Mouse (Mus musculus): ENCODE measurements around the gene Ank3. TPM values are rescaled to one million over a fixed set of nuclear protein-coding genes. Genes with fewer than 3 reads are reported as not detected.

The Ank3 gene
- polyA plus RNA-seq, 1 experiment from 2014 or later: 102 TPM

GRCm38 (mm10) chr10:69611314-69611713 lies 212.7 kb downstream of the Ank3 start:
- Histone ChIP-seq H3K4me1 (replicated peaks) (peaks cover 19% of the 10 kb centered on the region), H3K9me3 (no peaks in the 10 kb centered on the region), H3K27ac (no peak overlapping the region), H3K36me3 (0 out of 2 replicates have a peak, but pooled peaks cover 4% of the 10 kb centered on the region), H3K9ac (replicated peaks) (no peak overlapping the region), H3K27me3 (no peaks in the 10 kb centered on the region), H3K4me3 (replicated peaks) (no peak overlapping the region), H3K4me2 (replicated peaks) (no peak overlapping the region)
- WGBS: 89% methylated on average over 3 of the region's 3 CpGs
- no peak for ATAC-seq

GRCm38 (mm10) chr10:69611839-69612340 lies 213.3 kb downstream of the Ank3 start:
- Histone ChIP-seq H3K9me3 (no peaks in the 10 kb centered on the region), H3K36me3 (0 out of 2 replicates have a peak, but pooled peaks cover 4% of the 10 kb centered on the region), H3K4me2 (replicated peaks) (no peak overlapping the region), H3K27me3 (no peaks in the 10 kb centered on the region), H3K27ac (no peak overlapping the region), H3K4me3 (replicated peaks) (no peak overlapping the region), H3K9ac (replicated peaks) (0 out of 2 replicates have a peak overlapping the region, but pooled peaks have one; percentile 36), H3K4me1 (replicated peaks) (peaks cover 14% of the 10 kb centered on the region)
- peak; percentile 62 for ATAC-seq
- WGBS: 86% methylated on average over 5 of the region's 5 CpGs

GRCm38 (mm10) chr10:69616953-69617352 lies 218.4 kb downstream of the Ank3 start:
- H3K27me3 ChIP-seq: no peaks in the 10 kb centered on the region
- H3K36me3 ChIP-seq: no peaks in the 10 kb centered on the region
- H3K9ac ChIP-seq (replicated peaks): no peak overlapping the region
- peaks cover under 1% of the 10 kb centered on the region; the same call in 1 of the 2 replicates for H3K4me1 ChIP-seq (replicated peaks)
- H3K9me3 ChIP-seq: no peaks in the 10 kb centered on the region
- no peak for ATAC-seq
- 92% methylated on average over 3 of the region's 3 CpGs for WGBS
- H3K27ac ChIP-seq: no peak overlapping the region
- no peak overlapping the region for H3K4me3 ChIP-seq (replicated peaks)
- H3K4me2 ChIP-seq (replicated peaks): no peak overlapping the region

- Histone ChIP-seq H3K9me3 (no peaks in the 10 kb centered on the region), H3K4me2 (replicated peaks) (no peak overlapping the region), H3K4me3 (replicated peaks) (no peak overlapping the region), H3K36me3 (no peaks in the 10 kb centered on the region), H3K9ac (replicated peaks) (no peak overlapping the region), H3K4me1 (replicated peaks) (no peaks in the 10 kb centered on the region), H3K27ac (no peak overlapping the region), H3K27me3 (no peaks in the 10 kb centered on the region)
- 90% methylated on average over 16 of the region's 16 CpGs for WGBS
- no peak for ATAC-seq
Observed at GRCm38 (mm10) chr10:69617537-69618112, 219.1 kb downstream of the Ank3 start.

- no peaks in the 10 kb centered on the region for H3K4me1 ChIP-seq (replicated peaks)
- no peaks in the 10 kb centered on the region for H3K9me3 ChIP-seq
- H3K9ac ChIP-seq (replicated peaks): no peak overlapping the region
- WGBS: 82% methylated on average over 7 of the region's 7 CpGs
- ATAC-seq: no peak
- H3K27ac ChIP-seq: no peak overlapping the region
- H3K27me3 ChIP-seq: no peaks in the 10 kb centered on the region
- no peak overlapping the region for H3K4me3 ChIP-seq (replicated peaks)
- no peaks in the 10 kb centered on the region for H3K36me3 ChIP-seq
- no peak overlapping the region for H3K4me2 ChIP-seq (replicated peaks)
Observed at GRCm38 (mm10) chr10:69620692-69621382, 222.3 kb downstream of the Ank3 start.

GRCm38 (mm10) chr10:69627767-69628166 lies 229.2 kb downstream of the Ank3 start:
- no peak for ATAC-seq
- H3K36me3 ChIP-seq: no peaks in the 10 kb centered on the region
- H3K9ac ChIP-seq (replicated peaks): no peak overlapping the region
- no peaks in the 10 kb centered on the region for H3K9me3 ChIP-seq
- 91% methylated on average over 3 of the region's 3 CpGs for WGBS
- no peak overlapping the region for H3K4me3 ChIP-seq (replicated peaks)
- H3K27ac ChIP-seq: no peak overlapping the region
- no peak overlapping the region for H3K4me2 ChIP-seq (replicated peaks)
- H3K27me3 ChIP-seq: no peaks in the 10 kb centered on the region
- peaks cover 22% of the 10 kb centered on the region for H3K4me1 ChIP-seq (replicated peaks)

- Histone ChIP-seq H3K4me2 (replicated peaks) (no peak overlapping the region), H3K27me3 (no peaks in the 10 kb centered on the region), H3K4me3 (replicated peaks) (no peak overlapping the region), H3K36me3 (no peaks in the 10 kb centered on the region), H3K4me1 (replicated peaks) (peaks cover 22% of the 10 kb centered on the region), H3K9me3 (no peaks in the 10 kb centered on the region), H3K27ac (no peak overlapping the region), H3K9ac (replicated peaks) (no peak overlapping the region)
- ATAC-seq: no peak
- 66% methylated on average over 6 of the region's 6 CpGs for WGBS
Observed at GRCm38 (mm10) chr10:69628743-69629142, 230.2 kb downstream of the Ank3 start.

GRCm38 (mm10) chr10:69630802-69631388 lies 232.3 kb downstream of the Ank3 start:
- Histone ChIP-seq H3K4me2 (replicated peaks) (no peak overlapping the region), H3K4me1 (replicated peaks) (peaks cover 43% of the 10 kb centered on the region), H3K27ac (0 out of 2 replicates have a peak overlapping the region, but pooled peaks have one; percentile 0), H3K9ac (replicated peaks) (no peak overlapping the region), H3K36me3 (no peaks in the 10 kb centered on the region), H3K4me3 (replicated peaks) (no peak overlapping the region), H3K27me3 (no peaks in the 10 kb centered on the region), H3K9me3 (no peaks in the 10 kb centered on the region)
- no peak for ATAC-seq
- 47% methylated on average over 7 of the region's 7 CpGs for WGBS

GRCm38 (mm10) chr10:69632885-69633284 lies 234.3 kb downstream of the Ank3 start:
- H3K27ac ChIP-seq: no peak overlapping the region
- H3K9me3 ChIP-seq: no peaks in the 10 kb centered on the region
- H3K27me3 ChIP-seq: no peaks in the 10 kb centered on the region
- H3K4me3 ChIP-seq (replicated peaks): no peak overlapping the region
- H3K4me1 ChIP-seq (replicated peaks): peaks cover 62% of the 10 kb centered on the region
- H3K9ac ChIP-seq (replicated peaks): no peak overlapping the region
- ATAC-seq: no peak
- no peak overlapping the region for H3K4me2 ChIP-seq (replicated peaks)
- WGBS: 87% methylated on average over 8 of the region's 8 CpGs
- H3K36me3 ChIP-seq: no peaks in the 10 kb centered on the region

- Histone ChIP-seq H3K36me3 (no peaks in the 10 kb centered on the region), H3K4me3 (replicated peaks) (no peak overlapping the region), H3K4me1 (replicated peaks) (peaks cover 71% of the 10 kb centered on the region), H3K4me2 (replicated peaks) (no peak overlapping the region), H3K27me3 (no peaks in the 10 kb centered on the region), H3K9ac (replicated peaks) (no peak overlapping the region), H3K9me3 (no peaks in the 10 kb centered on the region), H3K27ac (peak overlapping the region; percentile 51)
- no peak for ATAC-seq
- WGBS: 72% methylated on average over 5 of the region's 5 CpGs
Observed at GRCm38 (mm10) chr10:69634891-69635290, 236.3 kb downstream of the Ank3 start.

- no peaks in the 10 kb centered on the region for H3K27me3 ChIP-seq
- H3K27ac ChIP-seq: peak overlapping the region; percentile 52
- no peak overlapping the region for H3K9ac ChIP-seq (replicated peaks)
- H3K9me3 ChIP-seq: no peaks in the 10 kb centered on the region
- no peaks in the 10 kb centered on the region for H3K36me3 ChIP-seq
- H3K4me1 ChIP-seq (replicated peaks): peaks cover 63% of the 10 kb centered on the region
- 60% methylated on average over 11 of the region's 11 CpGs for WGBS
- ATAC-seq: peak; percentile 37; the same call in 1 of the 2 replicates
- H3K4me2 ChIP-seq (replicated peaks): no peak overlapping the region
- no peak overlapping the region for H3K4me3 ChIP-seq (replicated peaks)
Observed at GRCm38 (mm10) chr10:69635910-69636656, 237.5 kb downstream of the Ank3 start.

- Histone ChIP-seq H3K4me1 (replicated peaks) (peaks cover 53% of the 10 kb centered on the region), H3K9me3 (no peaks in the 10 kb centered on the region), H3K9ac (replicated peaks) (no peak overlapping the region), H3K4me2 (replicated peaks) (no peak overlapping the region), H3K36me3 (no peaks in the 10 kb centered on the region), H3K27ac (no peak overlapping the region), H3K27me3 (no peaks in the 10 kb centered on the region), H3K4me3 (replicated peaks) (no peak overlapping the region)
- no peak for ATAC-seq
- 91% methylated on average over 6 of the region's 6 CpGs for WGBS
Observed at GRCm38 (mm10) chr10:69639138-69639537, 240.6 kb downstream of the Ank3 start.

All from midbrain, embryonic 13.5 days (tissue).